Mouse (Mus musculus) hindbrain, embryonic 15.5 days (tissue): ENCODE data around the gene Tnfsf12. TPM values are rescaled to one million over a fixed set of nuclear protein-coding genes. Genes with fewer than 3 reads are reported as not detected.
"Not testable (repeated sequence)": the region's sequence is repeated elsewhere in the genome, so short reads cannot be mapped to it uniquely, and the experiment has no call there.

Experiments used
- ATAC-seq: fragments of 200-750 bp; cut with Nextera tagmentation; 2 replicates; pipeline ENCODE4 v1.8.0; 2017; ENCODE audit warnings: low read depth, moderate number of reproducible peaks, moderate TSS enrichment; ENCODE audit not compliant: low FRiP score
- H3K27ac ChIP-seq: fragments of 300-500 bp; sonication (generic); replicated peaks from 2 replicates; pipeline ENCODE4 v1.5.1; 2015; ENCODE audit warnings: mild to moderate bottlenecking, inconsistent platforms
- H3K27me3 ChIP-seq: fragments of 300-500 bp; sonication (generic); 2 replicates; pipeline ENCODE4 v1.6.1; 2015; ENCODE audit warnings: control low read depth, inconsistent platforms
- H3K36me3 ChIP-seq: fragments of 300-500 bp; sonication (generic); 2 replicates; pipeline ENCODE4 v1.6.1; 2015; ENCODE audit warnings: control low read depth, inconsistent platforms
- H3K4me1 ChIP-seq: fragments of 300-500 bp; sonication (generic); replicated peaks from 2 replicates; pipeline ENCODE4 v1.6.1; 2015; ENCODE audit warnings: control low read depth, inconsistent platforms
- H3K4me2 ChIP-seq: fragments of 300-500 bp; sonication (generic); 2 replicates; pipeline ENCODE4 v1.6.1; 2015; ENCODE audit warnings: moderate library complexity, mild to moderate bottlenecking, inconsistent platforms
- H3K4me3 ChIP-seq: fragments of 300-500 bp; sonication (generic); 2 replicates; pipeline ENCODE4 v1.5.1; 2015; ENCODE audit warnings: mild to moderate bottlenecking, inconsistent platforms
- H3K9ac ChIP-seq: fragments of 300-500 bp; sonication (generic); 2 replicates; pipeline ENCODE4 v1.6.1; 2015; ENCODE audit warnings: inconsistent platforms
- H3K9me3 ChIP-seq: fragments of 300-500 bp; sonication (generic); 2 replicates; pipeline ENCODE4 v1.6.1; 2016; ENCODE audit warnings: control low read depth, inconsistent platforms
- WGBS: fragments of 180-500 bp; shearing (Covaris S2); methylation state at CpG from one replicate; pipeline ENCODE4 v1.1.7; 2015; 5-methylcytosine and 5-hydroxymethylcytosine counted together
- polyA plus RNA-seq: library from polyadenylated mRNA; unstranded; fragments of >200 nt; fragmentation: Nextera tagmentation; extraction: Ambion mirVana; gene quantifications from 2 replicates; pipeline ENCODE4 v1.2.1, GENCODE M21; 2015

Tnfsf12 gene
- polyA plus RNA-seq, 1 experiment from 2014 or later, result 5.0 TPM

GRCm38 (mm10) chr11:69702886-69703285, 7.2 kb upstream of the Tnfsf12 start:
- not testable (repeated sequence) for H3K4me3 ChIP-seq, ATAC-seq, H3K9me3 ChIP-seq, H3K27ac ChIP-seq, H3K4me1 ChIP-seq, H3K27me3 ChIP-seq, H3K4me2 ChIP-seq, H3K36me3 ChIP-seq, H3K9ac ChIP-seq
- WGBS, result 97% methylated on average over 10 of the region's 10 CpGs

- no peak for ATAC-seq
- Histone ChIP-seq H3K36me3 (no peaks in the 10 kb centered on the region), H3K27me3 (no peaks in the 10 kb centered on the region), H3K9ac (no peak overlapping the region), H3K9me3 (no peaks in the 10 kb centered on the region), H3K4me1 (peaks cover 15% of the 10 kb centered on the region), H3K4me2 (no peak overlapping the region), H3K4me3 (no peak overlapping the region), H3K27ac (no peak overlapping the region)
- WGBS, result 76% methylated on average over 1 of the region's 1 CpGs
These were observed 3.9 kb upstream of the Tnfsf12 start for GRCm38 (mm10) chr11:69699595-69699994.

- Histone ChIP-seq H3K9ac (no peak overlapping the region), H3K36me3 (no peaks in the 10 kb centered on the region), H3K27me3 (no peaks in the 10 kb centered on the region), H3K4me1 (peaks cover 15% of the 10 kb centered on the region), H3K27ac (no peak overlapping the region), H3K9me3 (no peaks in the 10 kb centered on the region), H3K4me3 (no peak overlapping the region), H3K4me2 (no peak overlapping the region)
- 69% methylated on average over 5 of the region's 5 CpGs for WGBS
- no peak for ATAC-seq
These were observed 2.9 kb upstream of the Tnfsf12 start for GRCm38 (mm10) chr11:69698574-69698973.

- no peak for ATAC-seq
- no peaks in the 10 kb centered on the region for H3K36me3 ChIP-seq
- H3K4me3 ChIP-seq, result no peak overlapping the region
- no peak overlapping the region for H3K9ac ChIP-seq
- WGBS, result 94% methylated on average over 3 of the region's 3 CpGs
- peaks cover 15% of the 10 kb centered on the region for H3K4me1 ChIP-seq
- no peak overlapping the region for H3K4me2 ChIP-seq
- no peaks in the 10 kb centered on the region for H3K9me3 ChIP-seq
- no peaks in the 10 kb centered on the region for H3K27me3 ChIP-seq
- H3K27ac ChIP-seq, result no peak overlapping the region
These were observed 1.7 kb upstream of the Tnfsf12 start for GRCm38 (mm10) chr11:69697396-69697795.

GRCm38 (mm10) chr11:69695046-69695360, 646 bp downstream of the Tnfsf12 start:
- H3K9me3 ChIP-seq, result no peaks in the 10 kb centered on the region
- H3K9ac ChIP-seq, result peak overlapping the region; percentile 79; the same call in 1 of the 2 replicates
- no peak overlapping the region for H3K27ac ChIP-seq
- no peaks in the 10 kb centered on the region for H3K36me3 ChIP-seq
- H3K27me3 ChIP-seq, result no peaks in the 10 kb centered on the region
- H3K4me2 ChIP-seq, result peak overlapping the region; percentile 97
- peak overlapping the region; percentile 47 for H3K4me3 ChIP-seq
- WGBS, result 28% methylated on average over 6 of the region's 6 CpGs
- peaks cover 15% of the 10 kb centered on the region for H3K4me1 ChIP-seq
- peak; percentile 36 for ATAC-seq

GRCm38 (mm10) chr11:69693421-69693965, 2.2 kb downstream of the Tnfsf12 start:
- ATAC-seq, result no peak
- H3K4me1 ChIP-seq, result peaks cover 15% of the 10 kb centered on the region
- H3K4me3 ChIP-seq, result no peak overlapping the region
- no peak overlapping the region for H3K9ac ChIP-seq
- 67% methylated on average over 11 of the region's 11 CpGs for WGBS
- H3K4me2 ChIP-seq, result no peak overlapping the region
- no peaks in the 10 kb centered on the region for H3K36me3 ChIP-seq
- no peaks in the 10 kb centered on the region for H3K9me3 ChIP-seq
- H3K27me3 ChIP-seq, result no peaks in the 10 kb centered on the region
- no peak overlapping the region for H3K27ac ChIP-seq

- no peak overlapping the region for H3K27ac ChIP-seq
- no peaks in the 10 kb centered on the region for H3K36me3 ChIP-seq
- H3K4me3 ChIP-seq, result no peak overlapping the region
- WGBS, result 91% methylated on average over 6 of the region's 6 CpGs
- ATAC-seq, result no peak
- no peaks in the 10 kb centered on the region for H3K9me3 ChIP-seq
- peaks cover 15% of the 10 kb centered on the region for H3K4me1 ChIP-seq
- H3K4me2 ChIP-seq, result no peak overlapping the region
- no peak overlapping the region for H3K9ac ChIP-seq
- H3K27me3 ChIP-seq, result no peaks in the 10 kb centered on the region
These were observed 2.8 kb downstream of the Tnfsf12 start for GRCm38 (mm10) chr11:69692863-69693262.

GRCm38 (mm10) chr11:69692196-69692811, 3.3 kb downstream of the Tnfsf12 start:
- H3K9ac ChIP-seq, result no peak overlapping the region
- no peaks in the 10 kb centered on the region for H3K36me3 ChIP-seq
- H3K4me1 ChIP-seq, result peaks cover 15% of the 10 kb centered on the region
- no peak overlapping the region for H3K4me2 ChIP-seq
- no peaks in the 10 kb centered on the region for H3K9me3 ChIP-seq
- H3K27me3 ChIP-seq, result no peaks in the 10 kb centered on the region
- no peak for ATAC-seq
- no peak overlapping the region for H3K4me3 ChIP-seq
- H3K27ac ChIP-seq, result no peak overlapping the region
- 82% methylated on average over 9 of the region's 9 CpGs for WGBS

GRCm38 (mm10) chr11:69689891-69690290, 5.8 kb downstream of the Tnfsf12 start:
- no peak overlapping the region for H3K27ac ChIP-seq
- peaks cover 25% of the 10 kb centered on the region for H3K4me1 ChIP-seq
- H3K4me2 ChIP-seq, result no peak overlapping the region
- WGBS, result 100% methylated on average over 1 of the region's 1 CpGs
- no peaks in the 10 kb centered on the region for H3K27me3 ChIP-seq
- no peak overlapping the region for H3K9ac ChIP-seq
- H3K4me3 ChIP-seq, result no peak overlapping the region
- no peaks in the 10 kb centered on the region for H3K9me3 ChIP-seq
- ATAC-seq, result no peak
- H3K36me3 ChIP-seq, result no peaks in the 10 kb centered on the region

- peaks cover 40% of the 10 kb centered on the region for H3K4me1 ChIP-seq
- no peaks in the 10 kb centered on the region for H3K27me3 ChIP-seq
- no peak for ATAC-seq
- no peak overlapping the region for H3K27ac ChIP-seq
- no peaks in the 10 kb centered on the region for H3K9me3 ChIP-seq
- WGBS, result 67% methylated on average over 5 of the region's 5 CpGs
- H3K4me3 ChIP-seq, result no peak overlapping the region
- H3K9ac ChIP-seq, result no peak overlapping the region
- H3K36me3 ChIP-seq, result no peaks in the 10 kb centered on the region
- H3K4me2 ChIP-seq, result no peak overlapping the region
These were observed 8.6 kb downstream of the Tnfsf12 start for GRCm38 (mm10) chr11:69687061-69687460.

GRCm38 (mm10) chr11:69686377-69686776, 9.3 kb downstream of the Tnfsf12 start:
- peaks cover 41% of the 10 kb centered on the region for H3K4me1 ChIP-seq
- no peak overlapping the region for H3K4me2 ChIP-seq
- no peak overlapping the region for H3K4me3 ChIP-seq
- 10% methylated on average over 4 of the region's 4 CpGs for WGBS
- no peaks in the 10 kb centered on the region for H3K27me3 ChIP-seq
- no peaks in the 10 kb centered on the region for H3K9me3 ChIP-seq
- no peaks in the 10 kb centered on the region for H3K36me3 ChIP-seq
- H3K9ac ChIP-seq, result no peak overlapping the region
- no peak for ATAC-seq
- H3K27ac ChIP-seq, result peak overlapping the region; percentile 65; the same call in 1 of the 2 replicates

GRCm38 (mm10) chr11:69685526-69686148, 10.0 kb downstream of the Tnfsf12 start, which contains the start of gene Tnfsf13:
Tnfsf13 (minus strand) TSS chr11:69685784.
- 56% methylated on average over 10 of the region's 10 CpGs for WGBS
- peaks cover 47% of the 10 kb centered on the region for H3K4me1 ChIP-seq
- ATAC-seq, result no peak
- 0 out of 2 replicates have a peak within 1 kb of the TSS, but pooled peaks have one; percentile 26 for H3K9ac ChIP-seq
- no peak within 1 kb of the TSS for H3K4me3 ChIP-seq
- H3K27me3 ChIP-seq, result no peaks in the 10 kb centered on the region
- H3K27ac ChIP-seq, result peak within 1 kb of the TSS; percentile 65
- no peaks in the 10 kb centered on the region for H3K9me3 ChIP-seq
- H3K36me3 ChIP-seq, result no peaks in the 10 kb centered on the region
- H3K4me2 ChIP-seq, result peak within 1 kb of the TSS; percentile 11
